ENCODE assay signal across 25 mouse cellular contexts in genomic region chr16:13417904-13418303, GRCm38 (mm10).
A peak's percentile ranks its signal among the peaks of the same experiment; 100 is the strongest.
DNase-seq lines count a peak whose midpoint lies in the region; ATAC-seq lines count a peak whose summit lies in the region.
"Had no signal": no experiment of that assay in that cellular context is flagged by ENCODE, and none has a peak within 500 bp of the region (broad histone marks: within the 10 kb centered on the region; RNA-seq: fewer than 3 reads in every experiment).

No protein-coding gene starts in this region.

- no peaks in the 10 kb centered on the region for H3K27me3 ChIP-seq in liver, embryonic 13.5 days
- H3K27me3 ChIP-seq in midbrain, embryonic 11.5 days (ENCODE audit: control insufficient read depth, insufficient read depth, low read length) = no peaks in the 10 kb centered on the region
- H3K27me3 ChIP-seq: CH12.LX; embryonic facial prominence, embryonic 12.5 days; embryonic facial prominence, embryonic 15.5 days; heart, embryonic 12.5 days; heart, embryonic 15.5 days had no signal

- H3K36me3 ChIP-seq in liver, embryonic 13.5 days = no peaks in the 10 kb centered on the region
- H3K36me3 ChIP-seq in midbrain, embryonic 11.5 days (ENCODE audit: control insufficient read depth, insufficient read depth, low read length) = no peaks in the 10 kb centered on the region

- WGBS in liver, embryonic 13.5 days (ENCODE audit: insufficient replicate concordance) = 11% methylated on average over 5 of the region's 5 CpGs
- WGBS in midbrain, embryonic 11.5 days = 88% methylated on average over 5 of the region's 5 CpGs

- no peak overlapping the region for H3K9ac ChIP-seq in liver, embryonic 13.5 days
- no peak overlapping the region for H3K9ac ChIP-seq in midbrain, embryonic 11.5 days (ENCODE audit: low read length)
- H3K9ac ChIP-seq: embryonic facial prominence, embryonic 12.5 days; embryonic facial prominence, embryonic 15.5 days; heart, embryonic 12.5 days; heart, embryonic 15.5 days; hindbrain, embryonic 14.5 days had no signal

- peak; percentile 26 for DNase-seq in 416B (ENCODE audit: low read depth)
- DNase-seq in CD4-positive helper T cell, adult 2 months (ENCODE audit: low read depth, low spot score) = peak; percentile 33
- DNase-seq in liver, embryonic 13.5 days = no peak
- no peak for DNase-seq in adrenal gland, adult 8-10 months
- no peak for DNase-seq in midbrain, embryonic 11.5 days (ENCODE audit: low spot score, missing footprints)
- DNase-seq: adrenal gland, postnatal 10 days; adrenal gland, postnatal 36 days; cerebellum, adult 18-20 months; cerebellum, adult 9-10 months; cerebellum, postnatal 25 days; gastrocnemius, postnatal 25 days; heart, adult 18-20 months; heart, postnatal 10 days; heart, postnatal 36 days had no signal

- H3K4me2 ChIP-seq in liver, embryonic 13.5 days = no peak overlapping the region
- H3K4me2 ChIP-seq in midbrain, embryonic 11.5 days = no peak overlapping the region
- H3K4me2 ChIP-seq: embryonic facial prominence, embryonic 12.5 days; embryonic facial prominence, embryonic 15.5 days; heart, embryonic 12.5 days; heart, embryonic 15.5 days; hindbrain, embryonic 14.5 days had no signal

- peak; percentile 44; the same call in 1 of the 2 replicates for ATAC-seq in liver, embryonic 13.5 days (ENCODE audit: low read depth)
- ATAC-seq in megakaryocyte-erythroid progenitor cell, adult 5-6 weeks (replicated peaks; ENCODE audit: low FRiP score, low TSS enrichment, poor library complexity, severe bottlenecking) = peak; percentile 70
- no peak for ATAC-seq in midbrain, embryonic 11.5 days (ENCODE audit: low FRiP score)
- ATAC-seq: activated CD4-positive, CD25-positive, alpha-beta regulatory T cell, adult 4 months; forebrain, embryonic 14.5 days; hindbrain, postnatal 0 days; inflammation-experienced regulatory T-cells, adult 6 months had no signal

- no peaks in the 10 kb centered on the region for H3K9me3 ChIP-seq in liver, embryonic 13.5 days (replicated peaks)
- no peaks in the 10 kb centered on the region for H3K9me3 ChIP-seq in midbrain, embryonic 11.5 days (ENCODE audit: control insufficient read depth, low read length)
- H3K9me3 ChIP-seq: embryonic facial prominence, embryonic 12.5 days; embryonic facial prominence, embryonic 15.5 days; heart, embryonic 12.5 days; heart, embryonic 15.5 days had no signal

- H3K4me3 ChIP-seq in liver, embryonic 13.5 days (replicated peaks) = no peak overlapping the region
- H3K4me3 ChIP-seq in midbrain, embryonic 11.5 days (ENCODE audit: low read depth, low read length) = no peak overlapping the region
- H3K4me3 ChIP-seq: embryonic facial prominence, embryonic 12.5 days; embryonic facial prominence, embryonic 15.5 days; heart, embryonic 12.5 days; heart, embryonic 15.5 days had no signal

- no peak overlapping the region for H3K27ac ChIP-seq in liver, embryonic 13.5 days
- H3K27ac ChIP-seq in midbrain, embryonic 11.5 days (ENCODE audit: low read depth, low read length) = no peak overlapping the region
- H3K27ac ChIP-seq: embryonic facial prominence, embryonic 12.5 days; embryonic facial prominence, embryonic 15.5 days; heart, embryonic 15.5 days; hindbrain, embryonic 14.5 days; hindbrain, postnatal 0 days had no signal

- peaks cover 24% of the 10 kb centered on the region for H3K4me1 ChIP-seq in liver, embryonic 13.5 days (replicated peaks)
- no peaks in the 10 kb centered on the region for H3K4me1 ChIP-seq in midbrain, embryonic 11.5 days (ENCODE audit: control insufficient read depth, insufficient read depth, low read length)
- H3K4me1 ChIP-seq: embryonic facial prominence, embryonic 12.5 days; embryonic facial prominence, embryonic 15.5 days had no signal

Comparison
In these comparisons a context has a peak if more than half of its experiments do, and no peak if none do; other contexts are left out.
1. DNase-seq: peak in 416B (single experiment) and CD4-positive helper T cell, adult 2 months (single experiment); none in liver, embryonic 13.5 days (single experiment), adrenal gland, adult 8-10 months (single experiment) and midbrain, embryonic 11.5 days (single experiment).